Mouse (Mus musculus) brain, embryonic 14.5 days (tissue): ENCODE data around the gene Slc9b2.

Source experiments
- CTCF ChIP-seq: fragments of 200-500 bp; IDR thresholded peaks from 2 replicates; pipeline ENCODE4 v1.5.1; 2012; ENCODE audit warnings: inconsistent platforms, mild to moderate bottlenecking, moderate library complexity, borderline replicate concordance; ENCODE audit not compliant: insufficient read depth, insufficient read length; ENCODE audit errors: extremely low read depth
- POLR2A ChIP-seq: fragments of 200-500 bp; IDR thresholded peaks from 2 replicates; pipeline ENCODE4 v1.6.1; 2012; ENCODE audit warnings: mild to moderate bottlenecking, inconsistent platforms, borderline replicate concordance; ENCODE audit not compliant: poor library complexity, insufficient read depth, insufficient read length, severe bottlenecking; ENCODE audit errors: extremely low read depth

- TF ChIP-seq CTCF (no peak), POLR2A (no peak)
These were observed 19.7 kb downstream of the Slc9b2 start for GRCm38 (mm10) chr3:135327176-135327575.
